Mouse (Mus musculus) R1 (cell line): ENCODE results near the gene Ssh3.
A peak's percentile ranks its signal among the peaks of the same experiment; 100 is the strongest.

Experiments used
- DNase-seq: peaks from one replicate; pipeline ENCODE4 v3.0.0-alpha.2; 2018; ENCODE audit warnings: low read depth, low spot score

Ssh3 gene

DNA sequence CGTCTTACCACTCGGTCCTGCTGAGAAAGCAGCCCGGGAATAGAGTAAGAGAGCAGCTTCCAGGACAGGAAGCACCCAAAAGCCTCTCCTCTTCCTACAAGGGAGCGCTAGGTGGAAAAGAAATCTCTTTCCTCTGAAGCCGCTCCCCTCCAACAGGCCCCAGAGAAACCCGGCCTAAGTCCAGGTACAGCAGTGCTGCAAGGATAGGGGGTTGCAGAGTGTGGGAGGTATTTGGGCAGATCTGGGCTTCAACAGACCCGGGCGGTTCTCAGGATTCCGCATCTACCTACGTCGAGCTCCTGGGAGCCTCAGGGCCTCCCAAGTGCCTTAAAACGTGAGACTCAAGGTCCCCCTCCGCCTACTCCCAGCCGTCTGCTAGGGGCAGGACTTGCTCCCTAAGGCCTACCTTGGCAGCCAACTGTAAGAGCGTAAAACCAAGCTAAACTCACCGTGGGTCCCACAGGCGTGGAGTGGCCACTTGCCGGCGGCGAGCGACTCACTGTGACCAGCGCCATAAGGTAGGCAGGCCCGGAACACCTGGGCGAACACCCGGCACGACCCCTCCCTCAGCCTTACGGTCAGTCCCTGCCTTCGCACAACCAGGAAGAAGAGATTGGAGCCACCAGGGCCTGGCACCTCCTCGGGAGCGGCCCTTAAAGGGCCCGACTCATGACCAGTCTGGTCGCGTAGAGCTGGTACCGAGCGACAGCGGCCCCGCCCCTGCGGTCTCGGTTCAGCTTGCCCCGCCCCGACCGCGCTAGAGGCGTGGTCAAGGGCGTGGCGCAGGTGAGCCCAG, at the start of gene Ssh3:
Gene Ssh3 (minus strand): TSS at position 615 of the 796 bp plus-strand sequence.
- DNase-seq, result peak; percentile 61

DNA sequence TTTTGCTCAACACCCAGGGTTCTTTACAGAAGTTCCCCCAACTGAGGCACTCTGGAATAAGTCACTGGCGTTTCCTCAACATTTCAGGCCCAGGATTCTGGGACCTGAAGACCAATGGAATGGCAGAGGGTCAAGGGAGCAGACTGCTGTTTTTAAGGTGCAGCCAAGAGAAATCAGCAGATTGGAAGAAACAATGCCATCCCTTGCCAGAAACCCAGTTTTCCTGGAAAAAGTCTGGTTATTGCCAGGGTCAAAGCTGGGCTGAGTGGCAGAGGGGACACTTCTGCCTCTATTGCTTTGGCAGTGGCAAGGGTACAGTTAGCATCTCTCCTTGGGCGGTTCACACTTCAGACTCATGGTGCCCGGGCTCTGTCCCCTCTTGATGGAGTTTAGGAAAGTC, 48.2 kb upstream of the Ssh3 start:
- no peak for DNase-seq

DNA sequence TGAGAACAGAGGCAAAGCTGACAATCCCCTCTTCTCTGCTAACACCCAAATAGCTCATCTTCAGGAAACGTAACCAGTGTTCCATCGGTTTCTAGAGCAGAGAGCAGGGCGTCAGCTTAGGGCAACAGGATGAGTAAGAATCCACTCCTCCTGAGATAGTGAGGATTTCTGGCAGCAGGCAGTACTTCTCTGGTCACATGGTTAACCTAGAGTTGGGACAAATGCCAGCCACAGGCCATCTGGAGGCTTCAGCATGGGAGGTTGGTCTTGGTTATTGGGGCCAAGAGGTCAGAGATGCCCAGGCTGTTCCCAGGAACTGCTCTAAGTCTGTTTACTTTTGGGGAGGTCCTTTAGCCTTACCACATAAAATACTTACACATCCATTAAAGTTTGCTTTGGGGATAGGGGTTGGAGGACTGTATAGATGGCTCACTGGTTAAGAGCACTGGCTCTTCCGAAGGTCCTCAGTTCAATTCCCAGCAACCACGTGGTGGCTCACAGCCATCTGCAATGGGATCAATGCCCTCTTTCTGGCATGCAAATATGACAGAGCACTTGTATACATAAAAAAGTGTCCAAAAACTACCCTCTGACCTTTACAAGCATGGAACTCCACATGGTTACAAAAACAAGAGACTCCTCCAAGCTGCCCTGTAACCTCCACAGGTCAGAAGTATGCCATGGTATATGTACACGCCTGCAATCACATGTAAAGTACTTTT, 46.4 kb upstream of the Ssh3 start:
- no peak for DNase-seq

DNA sequence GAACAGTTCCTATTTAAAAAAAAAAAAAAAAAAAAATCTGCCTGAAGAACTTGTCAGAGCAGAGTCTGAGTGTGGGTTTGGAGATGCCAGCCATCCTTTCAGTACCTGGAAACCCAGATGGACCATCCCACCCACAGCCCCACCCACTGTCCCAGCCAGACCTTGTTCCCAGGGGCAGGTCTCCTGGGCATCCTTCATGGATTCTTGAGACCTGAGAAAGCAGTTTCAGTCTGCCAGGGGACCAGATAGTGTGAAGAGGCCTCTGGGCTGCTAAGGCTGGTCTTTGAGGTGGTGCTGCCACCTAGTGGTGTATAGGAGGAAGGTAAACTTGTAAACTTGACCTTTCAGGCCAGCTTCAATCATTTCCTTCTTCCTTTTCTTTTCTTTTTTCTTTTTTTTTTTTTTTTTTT, 40.8 kb upstream of the Ssh3 start:
- peak; percentile 87 for DNase-seq

DNA sequence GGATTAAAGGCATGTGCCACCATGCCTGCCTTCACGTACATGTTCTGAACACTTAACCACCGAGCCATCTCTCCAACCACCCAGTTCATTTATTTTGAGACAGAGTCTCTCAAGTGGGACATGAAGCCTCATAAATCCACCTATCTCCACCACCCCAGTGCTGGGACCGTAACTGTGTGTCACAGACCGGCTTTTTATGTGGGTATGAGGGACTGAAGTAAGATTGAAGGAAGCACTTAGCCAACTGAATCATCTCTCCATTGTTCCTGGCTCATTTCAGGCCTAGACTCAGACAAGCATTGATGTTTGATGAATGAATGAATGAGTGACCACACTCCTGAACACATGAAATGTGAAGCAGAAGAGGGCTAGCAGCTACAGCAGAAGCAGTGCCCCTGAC, 40.3 kb upstream of the Ssh3 start:
- DNase-seq, result no peak

DNA sequence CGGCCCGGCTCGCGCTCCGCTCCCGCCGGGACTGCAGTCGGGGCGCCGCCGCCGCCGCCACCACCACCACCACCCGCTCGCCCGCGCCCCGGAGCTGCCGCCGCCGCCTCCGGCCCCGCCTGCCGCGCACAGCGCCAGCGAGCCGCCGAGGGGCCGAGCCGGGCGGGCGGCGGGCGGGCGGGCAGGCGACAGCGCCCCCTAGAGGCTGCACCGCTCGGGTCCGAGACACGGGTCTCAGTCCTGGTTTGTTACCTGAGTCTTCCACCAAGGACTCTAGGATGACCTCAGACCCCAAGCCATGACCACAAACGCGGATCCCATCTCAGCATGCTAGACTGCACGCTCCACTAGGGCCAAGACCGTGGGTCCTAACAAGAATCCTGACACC, 37.2 kb upstream of the Ssh3 start, which contains the start of gene Grk2:
Gene Grk2 (minus strand): TSS at position 33 of the 388 bp plus-strand sequence.
- peak; percentile 69 for DNase-seq

DNA sequence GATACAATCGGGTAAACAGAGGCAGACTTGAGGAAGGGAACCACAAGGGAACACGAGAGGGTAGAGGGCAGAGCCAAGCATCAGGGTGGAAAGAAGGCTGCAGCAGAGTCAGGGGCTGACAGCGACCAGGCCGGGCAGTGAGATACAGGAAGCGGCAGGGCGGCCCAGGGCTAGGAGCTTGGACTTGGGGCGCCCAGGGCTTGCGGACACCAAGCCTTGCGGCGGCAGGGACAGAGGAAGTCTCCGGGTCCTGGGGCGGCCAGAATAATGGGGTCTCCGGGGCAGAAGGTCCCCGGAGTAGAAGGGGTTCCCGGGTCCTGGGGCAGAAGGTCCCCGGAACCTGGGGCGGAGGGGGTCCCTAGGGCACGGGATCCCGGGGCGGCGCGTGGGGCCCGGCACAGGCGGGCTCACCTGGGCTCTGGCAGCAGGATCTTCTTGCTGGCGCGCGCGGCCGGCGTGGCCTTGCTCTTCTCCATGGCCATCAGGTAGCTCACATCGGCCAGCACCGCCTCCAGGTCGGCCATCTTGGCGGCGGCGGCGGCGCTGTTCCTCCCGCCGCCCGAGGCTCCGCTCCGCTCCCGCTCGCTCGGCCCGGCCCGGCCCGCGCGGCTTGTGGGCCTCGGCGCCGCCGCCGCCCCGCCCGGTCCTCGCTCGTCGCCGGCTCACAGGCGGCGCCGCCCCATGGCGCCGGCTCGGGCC, 36.7 kb upstream of the Ssh3 start:
- peak; percentile 61 for DNase-seq

DNA sequence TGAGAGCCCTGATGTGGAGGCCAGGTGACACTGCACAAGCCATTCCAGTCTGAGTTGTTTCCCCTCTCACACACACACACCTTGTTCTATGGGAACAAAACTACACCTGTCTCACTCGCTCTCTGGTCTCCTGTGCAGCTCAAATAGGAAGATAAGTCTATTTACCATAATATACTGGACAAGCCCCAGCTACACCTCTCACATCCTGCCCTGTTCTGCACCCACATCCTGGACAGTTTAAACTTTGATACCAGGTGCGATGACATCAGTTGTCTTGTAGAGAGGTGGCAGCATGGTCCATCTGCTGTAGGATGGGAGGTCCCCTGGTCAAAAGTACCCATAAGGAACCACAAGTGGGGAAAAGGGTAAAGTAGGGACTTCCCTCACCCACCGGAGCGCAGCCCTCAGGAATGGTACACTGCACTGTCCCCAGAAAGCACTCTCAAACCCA, 35.9 kb upstream of the Ssh3 start:
- no peak for DNase-seq

DNA sequence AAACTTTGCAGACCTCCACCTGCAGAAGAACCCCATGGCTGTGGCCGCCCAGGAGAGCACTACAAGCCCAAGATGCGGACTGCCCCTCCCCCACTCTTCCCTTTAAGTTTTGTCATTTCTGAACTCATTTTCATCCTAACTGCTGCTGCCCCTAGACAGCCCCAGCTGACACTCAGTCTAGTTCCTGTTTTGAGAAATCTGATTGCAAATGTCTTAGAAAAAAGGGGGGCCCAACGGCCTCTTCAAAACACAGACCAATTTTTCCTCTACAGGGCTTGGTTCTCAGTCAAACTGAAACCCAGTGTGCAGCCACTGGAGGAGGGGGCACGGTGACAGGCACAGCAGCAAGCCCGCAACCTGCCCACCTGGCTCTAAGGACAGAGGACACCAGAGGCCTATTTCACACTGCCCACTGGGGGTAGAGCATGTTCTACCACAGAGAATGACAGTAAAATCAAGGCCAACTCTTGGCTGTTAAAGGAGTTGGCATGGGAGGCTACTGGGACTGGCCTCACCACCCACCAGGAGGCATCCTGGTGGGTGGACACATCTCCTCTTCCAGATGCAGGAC, 35.4 kb upstream of the Ssh3 start:
- no peak for DNase-seq

DNA sequence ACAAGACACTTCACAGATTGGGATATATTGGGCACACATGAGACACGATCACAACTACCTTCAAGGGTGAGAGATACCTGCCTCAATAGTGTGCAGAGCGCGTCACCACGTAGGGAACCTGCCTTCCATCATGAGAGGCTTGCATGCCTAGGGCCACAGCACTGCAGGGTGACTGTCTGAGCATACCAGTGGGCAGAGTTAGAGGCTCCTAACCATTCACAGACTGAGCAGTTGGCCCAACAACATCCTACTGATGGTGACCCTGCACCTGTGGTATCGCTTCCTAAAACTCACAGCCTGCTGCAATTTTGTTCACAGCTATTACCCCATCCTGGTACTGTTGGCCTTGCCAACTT, 34.6 kb upstream of the Ssh3 start:
- no peak for DNase-seq

DNA sequence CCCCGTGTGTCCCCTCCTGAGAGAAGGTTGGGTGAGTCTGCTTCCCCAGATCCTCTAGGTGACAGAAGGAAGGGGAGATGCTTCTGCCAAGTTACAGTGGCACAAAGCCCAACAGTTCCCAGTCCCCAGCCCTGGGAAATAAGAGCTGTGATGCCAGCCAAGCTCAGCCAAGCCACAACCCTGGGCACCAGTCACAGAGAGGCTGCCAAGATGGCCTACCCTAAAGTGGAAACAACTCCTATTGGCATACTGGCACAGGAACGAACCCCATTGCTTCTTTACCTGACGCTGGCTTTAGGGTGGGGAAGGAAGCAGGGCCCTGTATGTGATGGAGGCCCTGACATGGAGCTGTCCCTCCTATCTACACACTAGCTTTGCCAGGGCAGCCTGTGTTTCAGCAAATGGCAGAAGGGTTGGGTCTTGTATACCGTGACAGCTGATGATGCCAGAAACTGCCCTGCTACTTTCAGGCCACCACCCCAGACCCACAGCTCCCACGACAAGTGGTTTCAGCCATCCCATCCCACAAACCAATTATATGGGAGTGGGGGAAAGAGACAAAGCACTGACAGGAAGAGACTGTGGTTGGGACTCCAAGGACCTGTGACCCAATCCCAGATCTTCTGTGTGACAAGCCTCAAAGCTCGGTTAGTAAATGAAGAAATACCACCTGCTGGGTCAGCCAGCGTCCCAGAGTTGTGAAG, 34.1 kb upstream of the Ssh3 start:
- DNase-seq, result no peak

DNA sequence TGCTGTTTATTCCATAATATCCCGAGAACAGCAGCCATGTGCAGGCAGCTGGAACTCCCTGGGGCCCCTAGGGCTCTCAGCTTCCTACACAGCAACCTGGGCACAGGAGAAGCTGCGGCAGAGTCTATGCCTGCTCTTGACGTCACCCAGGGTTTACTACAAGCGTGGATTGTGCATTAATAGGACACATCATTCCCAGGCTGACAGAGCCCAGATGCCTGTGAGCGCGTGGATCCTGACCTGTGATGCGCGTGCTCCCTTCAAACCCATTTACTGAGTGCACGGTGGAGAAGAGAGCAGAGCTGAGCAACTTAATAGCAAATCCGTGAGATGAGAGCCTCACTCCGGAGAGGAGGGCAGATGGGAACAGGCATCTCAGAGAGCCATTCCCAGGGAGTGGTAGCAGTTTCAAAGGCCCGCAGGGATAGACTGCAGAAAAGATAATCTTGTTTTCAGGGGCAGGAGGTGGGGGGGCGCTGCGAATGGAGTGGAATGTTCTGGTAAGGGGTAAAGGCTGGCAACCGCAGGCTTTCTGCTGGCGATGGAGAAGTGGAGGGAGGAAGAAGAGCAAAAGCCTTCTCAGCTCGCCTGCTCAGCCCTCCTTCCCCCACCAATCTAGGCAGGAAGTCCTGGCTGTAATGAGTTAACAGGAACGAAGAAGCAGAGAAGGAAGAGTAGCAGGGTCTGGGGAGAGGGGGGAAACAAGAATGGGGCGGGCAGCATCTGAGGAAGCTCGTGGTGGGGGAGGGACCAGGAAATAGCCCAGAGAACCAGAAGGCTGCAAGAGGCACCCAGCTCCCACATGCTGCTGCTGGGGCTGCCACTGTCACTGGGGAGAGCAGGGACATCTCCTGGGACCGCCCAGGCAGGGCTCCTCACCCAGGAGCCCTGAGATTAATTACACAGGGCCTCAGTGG, 33.0 kb upstream of the Ssh3 start:
- no peak for DNase-seq

DNA sequence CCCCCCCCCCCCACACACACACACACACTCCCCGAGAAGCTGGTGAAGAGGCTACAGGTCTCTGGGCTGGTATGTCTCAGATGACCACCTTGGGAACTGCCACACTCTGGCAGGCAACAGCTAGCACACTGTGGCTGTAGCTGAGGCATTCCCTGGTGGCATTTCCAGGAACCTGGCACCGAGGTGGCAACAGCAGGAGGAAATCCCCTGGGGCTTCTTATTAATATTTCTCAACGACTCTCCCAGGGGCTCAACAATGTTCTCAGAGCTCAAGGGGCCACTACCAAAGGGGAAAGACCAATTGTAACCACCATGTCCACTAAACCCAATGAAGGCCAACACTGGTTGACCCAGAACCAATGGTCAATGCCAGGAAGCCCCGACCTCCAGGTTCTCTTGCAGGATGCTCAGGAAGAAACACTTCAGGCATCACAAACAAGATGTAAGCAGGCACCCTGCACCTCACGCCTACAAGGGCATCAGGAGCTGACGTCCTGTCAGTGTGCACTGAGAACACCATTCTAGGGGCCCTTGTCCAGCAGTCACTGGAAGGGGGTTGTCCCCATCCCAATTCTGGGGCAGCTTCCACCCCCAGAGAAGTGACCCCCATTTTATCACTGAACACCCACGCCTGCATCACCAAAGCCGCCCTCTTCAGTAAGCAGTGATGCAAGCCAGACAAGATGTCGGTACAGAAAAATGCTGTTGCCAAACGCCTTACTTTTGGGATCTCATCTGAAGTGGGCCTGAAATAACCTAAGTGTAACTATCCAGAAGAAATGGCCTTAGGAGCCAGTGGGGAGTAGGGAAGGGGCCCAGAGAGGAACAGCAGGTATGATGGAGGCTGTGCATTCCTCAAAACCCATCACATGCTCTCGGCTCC, 32.1 kb upstream of the Ssh3 start:
- DNase-seq, result no peak

DNA sequence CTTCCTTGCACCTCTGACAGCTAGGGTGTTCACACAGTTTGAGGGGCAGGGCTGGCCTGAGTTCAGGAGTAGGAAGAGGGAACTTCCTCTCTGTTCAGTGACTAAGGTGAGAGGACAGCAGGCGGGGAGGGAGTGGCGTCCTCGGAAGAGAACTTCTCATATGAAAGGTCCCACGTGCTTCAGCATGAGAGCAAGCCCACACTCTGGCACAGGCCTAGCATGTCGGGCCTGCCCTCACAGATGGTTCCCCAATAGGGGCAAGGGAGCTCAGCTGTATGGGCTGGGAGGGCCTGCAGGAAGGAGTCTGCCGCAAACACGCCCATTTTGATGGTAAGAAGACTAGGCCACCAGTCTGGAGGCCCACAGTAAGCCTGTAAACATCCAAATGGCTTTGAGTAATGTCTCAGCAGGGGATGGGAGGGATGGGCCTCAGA, 31.3 kb upstream of the Ssh3 start:
- peak; percentile 79 for DNase-seq

DNA sequence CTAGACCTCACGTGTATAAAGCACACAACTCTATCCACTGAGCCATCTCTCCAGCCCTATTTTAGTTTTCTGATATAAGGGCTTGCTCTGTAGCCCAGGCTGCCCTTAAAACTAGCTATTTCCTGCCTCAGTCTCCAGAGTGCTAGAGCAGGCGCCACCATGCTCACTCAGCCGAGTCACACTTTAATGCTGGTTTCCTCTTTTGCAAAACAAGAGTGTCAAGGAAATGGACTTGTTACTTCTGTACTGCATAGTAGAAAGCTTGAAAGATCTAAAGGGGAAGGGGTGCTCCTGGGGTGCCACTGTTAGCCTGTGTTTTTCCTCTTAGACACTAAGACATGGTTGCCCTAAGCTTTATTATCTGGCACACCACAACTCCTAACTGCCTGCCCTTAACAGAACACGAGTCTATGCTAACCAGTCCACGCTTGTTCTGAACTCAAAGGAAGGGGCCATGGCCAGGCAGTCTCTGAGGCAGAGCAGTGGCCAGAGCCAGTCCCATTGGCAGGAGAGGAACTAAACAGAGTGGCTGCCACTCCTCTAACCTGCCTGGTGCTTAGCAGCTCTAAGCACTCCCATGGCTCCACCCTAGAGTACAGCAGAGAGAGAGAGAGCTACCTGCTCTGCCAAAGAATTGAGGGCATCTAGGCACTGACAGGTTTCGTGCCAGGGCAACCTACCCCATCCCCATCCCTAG, 30.7 kb upstream of the Ssh3 start:
- DNase-seq, result no peak

DNA sequence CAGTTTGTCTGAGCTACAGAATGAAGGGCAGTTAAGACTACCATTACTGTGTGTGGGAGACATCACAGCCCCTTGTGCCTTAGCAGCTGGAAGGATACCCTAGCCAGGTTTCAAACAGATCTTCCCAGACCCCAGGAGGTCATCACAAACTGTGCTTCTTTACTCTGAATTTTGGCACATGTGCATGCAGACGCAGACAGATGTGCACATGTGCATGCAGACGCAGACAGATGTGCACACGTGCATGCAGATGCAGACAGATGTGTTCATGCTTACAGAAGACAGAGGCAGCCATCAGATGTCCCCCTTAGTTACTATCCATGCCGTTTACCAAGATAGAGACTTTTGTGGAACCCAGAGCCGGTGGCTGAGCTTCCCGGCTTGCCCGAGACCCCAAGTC, 30.1 kb upstream of the Ssh3 start:
- no peak for DNase-seq

DNA sequence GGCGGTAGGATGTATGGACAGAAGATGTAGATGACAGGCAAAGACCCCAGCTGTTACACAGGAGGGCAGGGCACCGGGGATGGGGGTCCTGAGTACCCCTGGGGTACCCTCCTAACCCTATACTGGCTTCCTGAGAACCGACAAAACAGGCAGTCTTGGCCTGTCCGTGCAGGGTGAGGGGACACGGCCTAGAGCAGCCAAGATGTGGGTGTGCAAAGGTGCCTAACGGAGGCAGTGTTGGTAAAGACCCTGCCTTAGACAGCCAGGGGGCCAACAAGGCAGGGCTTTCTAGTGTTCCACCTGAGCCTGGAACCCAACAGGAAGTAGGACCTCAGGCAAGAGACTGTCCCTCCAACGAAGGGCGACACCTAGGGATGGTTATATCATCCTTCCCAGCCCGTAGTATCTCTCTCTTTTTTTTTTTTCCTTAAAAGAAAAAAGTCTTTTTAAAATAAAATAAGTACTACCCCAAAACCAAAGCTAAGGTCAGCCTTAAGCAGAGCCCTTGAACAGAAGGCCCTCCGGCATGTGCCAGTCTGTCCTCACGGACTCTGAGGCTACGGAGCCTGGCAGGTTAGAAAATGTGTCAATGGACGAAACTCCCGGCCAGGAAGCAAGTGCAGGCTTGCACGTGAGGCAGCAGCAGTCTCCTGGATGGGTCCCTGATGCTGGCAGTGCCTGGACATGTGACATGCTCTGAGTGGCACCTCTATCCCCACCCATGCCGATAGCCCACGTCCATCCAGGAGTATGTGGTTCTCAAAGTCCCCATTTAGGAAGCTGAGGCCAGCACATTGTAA, 29.5 kb upstream of the Ssh3 start:
- no peak for DNase-seq

DNA sequence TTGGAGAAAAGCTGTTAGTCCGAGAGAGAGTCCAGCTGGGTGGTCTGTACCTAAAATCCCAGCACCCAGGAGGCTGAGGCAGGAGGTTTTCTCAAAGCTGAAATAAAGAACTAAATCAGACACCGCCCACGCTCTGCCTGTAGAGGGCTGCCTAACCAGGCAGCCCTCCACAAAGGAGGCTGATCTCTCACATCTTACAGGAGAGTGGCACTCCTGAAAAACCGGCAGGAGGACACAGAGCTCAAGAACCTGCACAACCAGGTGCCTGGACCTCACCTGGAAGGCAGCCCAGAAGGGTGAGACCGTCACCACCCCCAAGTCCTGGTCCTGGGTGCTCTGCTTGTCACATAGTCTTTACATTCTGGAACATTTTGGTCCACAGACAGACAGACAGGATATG, 28.9 kb upstream of the Ssh3 start:
- DNase-seq, result no peak
